Mouse (Mus musculus) midbrain, embryonic 14.5 days (tissue): ENCODE measurements at regions not wholly inside any gene's neighbourhood (a gene's known extent, or its start where the extent isn't known, plus 50 kb on each side); places are given as distances from the start of the nearest gene placed in this dataset.

Experiments
- ATAC-seq: fragments of 200-750 bp; cut with Nextera tagmentation; 2 replicates; pipeline ENCODE4 v1.8.0; 2017; ENCODE audit warnings: moderate number of reproducible peaks, moderate library complexity; ENCODE audit not compliant: low FRiP score, low TSS enrichment
- DNase-seq: peaks from one replicate; pipeline ENCODE4 v3.0.0-alpha.2; 2015
- H3K27ac ChIP-seq: fragments of 300-500 bp; sonication (generic); replicated peaks from 2 replicates; pipeline ENCODE4 v1.5.1; 2014; ENCODE audit warnings: mild to moderate bottlenecking, low read depth, low read length, moderate library complexity
- H3K27me3 ChIP-seq: fragments of 300-500 bp; sonication (generic); 2 replicates; pipeline ENCODE4 v1.6.1; 2014; ENCODE audit warnings: low read length, control low read depth, mixed read lengths; ENCODE audit not compliant: control insufficient read depth, insufficient read depth
- H3K36me3 ChIP-seq: fragments of 300-500 bp; sonication (generic); 2 replicates; pipeline ENCODE4 v1.6.1; 2014; ENCODE audit warnings: low read length, control low read depth; ENCODE audit not compliant: control insufficient read depth, insufficient read depth
- H3K4me1 ChIP-seq: fragments of 300-500 bp; sonication (generic); 2 replicates; pipeline ENCODE4 v1.6.1; 2014; ENCODE audit warnings: mild to moderate bottlenecking, antibody characterized with exemption, low read length, control low read depth; ENCODE audit not compliant: control insufficient read depth, insufficient read depth
- H3K4me2 ChIP-seq: fragments of 300-500 bp; sonication (generic); 2 replicates; pipeline ENCODE4 v1.6.1; 2014; ENCODE audit warnings: mild to moderate bottlenecking, low read length, moderate library complexity
- H3K4me3 ChIP-seq: fragments of 300-500 bp; sonication (generic); replicated peaks from 2 replicates; pipeline ENCODE4 v1.5.1; 2014; ENCODE audit warnings: low read depth, low read length
- H3K9ac ChIP-seq: fragments of 300-500 bp; sonication (generic); replicated peaks from 2 replicates; pipeline ENCODE4 v1.6.1; 2014; ENCODE audit warnings: mild to moderate bottlenecking, low read length, moderate library complexity
- H3K9me3 ChIP-seq: fragments of 300-500 bp; sonication (generic); 2 replicates; pipeline ENCODE4 v1.6.1; 2016; ENCODE audit warnings: low read length, control low read depth, mixed read lengths; ENCODE audit not compliant: control insufficient read depth
- WGBS: fragments of 180-500 bp; shearing (Covaris S2); extraction: QIAGEN DNeasy Blood & Tissue Kit; methylation state at CpG from one replicate; pipeline ENCODE4 v1.1.7; 2014; 5-methylcytosine and 5-hydroxymethylcytosine counted together

DNA sequence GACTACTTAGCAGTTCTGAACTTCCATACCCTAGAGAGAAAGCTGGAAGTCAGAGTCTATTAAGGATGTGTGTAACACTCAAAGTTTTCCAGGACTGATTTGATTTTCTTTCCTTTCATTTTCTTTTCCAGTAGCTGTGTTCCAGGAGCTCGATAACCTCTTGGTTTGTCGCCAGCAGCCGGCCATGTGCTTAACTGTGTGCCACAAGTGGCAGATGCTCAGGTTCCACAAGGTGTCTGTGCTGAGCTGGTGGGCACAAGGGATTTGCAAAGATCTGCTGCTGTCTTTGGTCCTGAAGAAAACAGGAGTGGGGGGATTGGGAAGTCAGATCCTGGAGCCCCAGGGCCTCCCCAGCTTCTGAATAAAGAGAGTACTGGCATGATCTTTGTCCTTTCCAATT lies 136.0 kb downstream of the 3110018I06Rik start:
- DNase-seq (no peak), ATAC-seq (no peak)
- Histone ChIP-seq H3K36me3 (no peaks in the 10 kb centered on the region), H3K27ac (no peak overlapping the region), H3K9ac (no peak overlapping the region), H3K4me2 (no peak overlapping the region), H3K4me1 (0 out of 2 replicates have a peak, but pooled peaks cover 3% of the 10 kb centered on the region), H3K27me3 (no peaks in the 10 kb centered on the region), H3K9me3 (no peaks in the 10 kb centered on the region), H3K4me3 (no peak overlapping the region)
- 70% methylated on average over 3 of the region's 3 CpGs for WGBS

DNA sequence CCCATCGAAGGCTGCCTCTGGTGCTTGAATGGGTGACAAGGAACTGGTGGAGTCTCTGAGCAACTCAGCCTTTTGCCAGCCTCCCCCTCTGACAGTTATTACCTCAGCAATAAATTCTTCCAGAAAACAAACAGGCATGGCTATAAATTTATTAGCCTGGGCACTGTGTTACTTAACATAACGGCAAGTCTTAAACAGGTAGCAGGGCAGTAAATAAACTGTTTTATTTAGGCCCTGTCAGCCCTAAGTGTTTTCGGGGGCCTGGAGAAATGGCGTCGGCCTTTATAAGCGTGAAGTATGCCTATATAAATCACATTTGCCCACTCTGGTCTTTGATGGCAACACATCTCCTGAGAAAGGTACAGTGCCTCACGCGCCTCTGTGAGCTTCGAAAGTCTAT lies 159.6 kb downstream of the 3110018I06Rik start:
- no peaks in the 10 kb centered on the region for H3K27me3 ChIP-seq
- H3K9me3 ChIP-seq: no peaks in the 10 kb centered on the region
- 93% methylated on average over 9 of the region's 9 CpGs for WGBS
- no peak overlapping the region for H3K27ac ChIP-seq
- H3K9ac ChIP-seq: no peak overlapping the region
- DNase-seq (no peak), ATAC-seq (no peak)
- no peak overlapping the region for H3K4me2 ChIP-seq
- H3K4me3 ChIP-seq: no peak overlapping the region
- H3K36me3 ChIP-seq: no peaks in the 10 kb centered on the region
- H3K4me1 ChIP-seq: no peaks in the 10 kb centered on the region

DNA sequence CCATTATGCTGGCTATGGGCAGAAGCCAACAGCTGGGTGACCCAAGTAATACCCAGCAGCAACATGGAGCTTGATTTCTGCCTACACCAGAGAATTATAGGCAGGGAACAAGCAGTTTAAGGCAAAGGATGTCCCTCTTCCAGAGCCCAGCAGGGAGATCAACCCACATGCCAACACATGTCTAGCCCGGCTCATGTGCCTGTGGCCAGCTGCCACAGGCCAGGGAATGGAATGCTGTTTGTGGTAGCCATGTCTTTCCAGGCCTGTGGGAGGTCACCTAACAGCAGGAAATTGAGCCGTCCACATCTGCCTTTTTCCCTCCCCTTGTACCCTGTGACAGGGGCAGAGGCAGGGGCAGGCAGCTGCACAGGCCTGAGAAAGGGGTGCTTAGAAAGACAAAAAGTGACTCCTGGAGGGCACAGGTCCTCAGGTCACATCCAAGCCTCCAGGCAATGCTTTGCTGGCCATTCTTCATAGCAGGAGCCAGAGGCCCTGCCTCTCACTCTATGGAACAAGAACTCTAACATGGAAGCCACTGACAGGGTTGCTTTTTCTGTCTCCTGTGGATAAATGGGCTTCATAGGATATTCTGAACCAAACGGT lies 163.8 kb downstream of the 3110018I06Rik start:
- no peaks in the 10 kb centered on the region for H3K9me3 ChIP-seq
- no peak for ATAC-seq
- no peaks in the 10 kb centered on the region for H3K36me3 ChIP-seq
- no peaks in the 10 kb centered on the region for H3K4me1 ChIP-seq
- no peak overlapping the region for H3K4me2 ChIP-seq
- no peak overlapping the region for H3K4me3 ChIP-seq
- no peak overlapping the region for H3K9ac ChIP-seq
- no peak for DNase-seq
- H3K27me3 ChIP-seq: no peaks in the 10 kb centered on the region
- 42% methylated on average over 3 of the region's 3 CpGs for WGBS
- no peak overlapping the region for H3K27ac ChIP-seq

DNA sequence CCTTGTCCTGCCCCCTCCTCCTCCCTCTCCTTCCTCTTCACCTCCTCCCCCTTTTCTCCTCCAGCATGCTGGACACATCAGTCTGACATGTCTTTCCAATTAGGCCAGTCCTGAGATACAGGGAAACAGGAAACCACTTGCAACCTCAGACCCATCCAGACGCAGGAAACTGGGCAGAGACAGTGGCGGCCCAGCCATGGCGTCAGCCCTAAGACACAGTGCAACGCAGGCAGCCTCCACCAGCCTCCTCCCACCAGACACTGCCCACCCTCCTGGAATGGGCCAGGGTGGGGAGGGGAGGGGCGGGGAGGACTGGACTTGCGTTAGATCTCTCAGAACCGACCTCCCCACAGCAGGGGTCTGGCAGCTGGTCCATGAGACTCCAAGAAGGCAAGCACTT lies 164.7 kb downstream of the 3110018I06Rik start:
- no peak for ATAC-seq
- 41% methylated on average over 7 of the region's 7 CpGs for WGBS
- H3K4me2 ChIP-seq: no peak overlapping the region

DNA sequence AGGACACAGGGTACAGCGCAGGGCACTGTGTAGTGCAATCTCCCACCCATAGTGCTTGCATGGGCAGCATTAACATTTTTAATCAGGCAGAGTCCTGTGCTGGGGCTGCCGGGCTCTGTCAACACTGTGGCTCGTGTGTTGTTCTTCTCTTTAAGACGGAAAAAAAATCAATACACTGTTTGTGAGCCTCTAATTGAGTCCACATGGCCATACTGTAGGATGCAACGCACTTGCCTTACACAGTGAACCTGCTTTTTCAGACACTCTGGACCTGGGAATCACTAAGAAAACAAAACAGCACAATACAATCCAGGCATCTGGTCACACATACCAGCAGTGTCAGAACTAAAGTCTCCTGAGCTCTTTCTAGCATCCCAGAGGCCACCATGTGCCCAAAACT lies 168.4 kb downstream of the 3110018I06Rik start:
- WGBS: 54% methylated on average over 5 of the region's 5 CpGs
- Histone ChIP-seq H3K9me3 (no peaks in the 10 kb centered on the region), H3K4me2 (no peak overlapping the region), H3K36me3 (no peaks in the 10 kb centered on the region), H3K27me3 (no peaks in the 10 kb centered on the region), H3K27ac (no peak overlapping the region), H3K4me1 (0 out of 2 replicates have a peak, but pooled peaks cover 5% of the 10 kb centered on the region), H3K9ac (no peak overlapping the region), H3K4me3 (no peak overlapping the region)
- DNase-seq (peak; percentile 13), ATAC-seq (no peak)

More for the DNA sequence above, 164.7 kb downstream of the 3110018I06Rik start:
- Histone ChIP-seq H3K4me3 (no peak overlapping the region), H3K9ac (no peak overlapping the region), H3K9me3 (no peaks in the 10 kb centered on the region), H3K4me1 (0 out of 2 replicates have a peak, but pooled peaks cover 1% of the 10 kb centered on the region), H3K27ac (no peak overlapping the region), H3K36me3 (no peaks in the 10 kb centered on the region), H3K27me3 (no peaks in the 10 kb centered on the region)
- DNase-seq: no peak

DNA sequence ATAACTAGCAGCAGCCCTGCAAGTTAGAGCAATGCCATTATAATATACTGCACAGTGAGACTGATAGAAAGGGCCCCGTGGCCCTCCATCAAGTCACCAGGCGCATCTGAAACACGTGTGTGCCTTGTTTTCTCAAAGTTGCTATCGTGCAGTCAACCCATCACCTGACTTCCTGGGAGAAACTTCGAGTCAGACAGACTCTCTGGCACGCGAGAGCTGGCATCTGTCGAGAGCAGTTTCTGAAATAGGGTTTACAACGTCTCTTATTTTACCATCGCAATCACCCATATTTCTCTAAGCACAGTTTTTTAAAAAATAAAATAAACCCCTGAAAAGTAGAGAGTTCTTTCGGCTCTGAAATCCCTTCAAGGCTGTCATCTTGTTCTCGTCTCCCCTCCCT lies 169.8 kb downstream of the 3110018I06Rik start:
- Histone ChIP-seq H3K4me1 (0 out of 2 replicates have a peak, but pooled peaks cover 5% of the 10 kb centered on the region), H3K9ac (no peak overlapping the region), H3K4me2 (0 out of 2 replicates have a peak overlapping the region, but pooled peaks have one; percentile 17), H3K27ac (no peak overlapping the region), H3K27me3 (no peaks in the 10 kb centered on the region), H3K4me3 (no peak overlapping the region), H3K9me3 (no peaks in the 10 kb centered on the region), H3K36me3 (no peaks in the 10 kb centered on the region)
- DNase-seq (peak; percentile 11), ATAC-seq (no peak)
- 66% methylated on average over 12 of the region's 12 CpGs for WGBS

DNA sequence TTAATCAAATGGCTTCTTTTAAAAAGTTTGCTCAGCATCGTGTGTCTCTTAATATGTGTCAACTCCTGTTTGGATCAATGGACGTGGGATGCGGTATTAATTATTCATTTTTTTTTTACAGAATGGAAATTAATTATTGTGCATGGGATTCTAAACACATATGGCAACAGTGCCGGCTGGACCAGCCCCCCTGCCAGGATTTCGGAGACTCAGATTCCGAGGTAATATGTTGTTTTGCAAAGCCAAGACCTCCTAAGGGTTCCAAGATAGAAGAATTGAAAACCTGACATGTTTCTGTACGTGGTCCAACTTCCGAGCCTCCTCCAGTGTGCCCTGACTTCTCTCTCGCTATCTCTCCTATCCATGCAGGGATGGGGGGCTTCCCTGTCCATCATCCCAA lies 170.4 kb downstream of the 3110018I06Rik start:
- H3K27me3 ChIP-seq: no peaks in the 10 kb centered on the region
- no peak for ATAC-seq
- peak; percentile 38 for DNase-seq
- 25% methylated on average over 9 of the region's 9 CpGs for WGBS
- no peaks in the 10 kb centered on the region for H3K36me3 ChIP-seq
- no peak overlapping the region for H3K4me3 ChIP-seq
- H3K4me1 ChIP-seq: 0 out of 2 replicates have a peak, but pooled peaks cover 5% of the 10 kb centered on the region
- no peak overlapping the region for H3K9ac ChIP-seq
- H3K4me2 ChIP-seq: no peak overlapping the region
- no peak overlapping the region for H3K27ac ChIP-seq
- H3K9me3 ChIP-seq: no peaks in the 10 kb centered on the region

DNA sequence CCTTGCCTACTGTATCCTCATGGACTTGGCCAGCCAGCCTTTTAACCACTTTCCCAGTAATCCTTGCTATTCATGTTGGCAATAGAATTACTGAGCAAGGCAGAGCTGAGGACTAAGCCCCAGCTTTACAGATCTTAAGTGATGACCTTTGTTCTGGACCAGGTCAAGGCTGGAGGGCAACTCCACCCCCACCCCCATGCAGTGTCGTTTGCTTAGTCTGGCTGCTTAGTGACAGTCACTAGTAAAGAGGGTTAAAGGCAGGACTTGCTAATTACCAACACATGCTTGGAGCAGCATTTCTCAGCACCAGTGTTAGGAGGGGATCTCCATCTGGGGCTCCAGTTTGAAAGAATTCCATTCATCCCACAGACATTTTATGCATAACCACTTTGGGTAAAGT lies 174.2 kb downstream of the 3110018I06Rik start:
- Histone ChIP-seq H3K27me3 (no peaks in the 10 kb centered on the region), H3K9ac (no peak overlapping the region), H3K36me3 (no peaks in the 10 kb centered on the region), H3K4me2 (no peak overlapping the region), H3K27ac (no peak overlapping the region), H3K4me1 (0 out of 2 replicates have a peak, but pooled peaks cover 5% of the 10 kb centered on the region), H3K9me3 (no peaks in the 10 kb centered on the region), H3K4me3 (no peak overlapping the region)
- DNase-seq: no peak
- 3% methylated on average over 1 of the region's 1 CpGs for WGBS
- no peak for ATAC-seq

DNA sequence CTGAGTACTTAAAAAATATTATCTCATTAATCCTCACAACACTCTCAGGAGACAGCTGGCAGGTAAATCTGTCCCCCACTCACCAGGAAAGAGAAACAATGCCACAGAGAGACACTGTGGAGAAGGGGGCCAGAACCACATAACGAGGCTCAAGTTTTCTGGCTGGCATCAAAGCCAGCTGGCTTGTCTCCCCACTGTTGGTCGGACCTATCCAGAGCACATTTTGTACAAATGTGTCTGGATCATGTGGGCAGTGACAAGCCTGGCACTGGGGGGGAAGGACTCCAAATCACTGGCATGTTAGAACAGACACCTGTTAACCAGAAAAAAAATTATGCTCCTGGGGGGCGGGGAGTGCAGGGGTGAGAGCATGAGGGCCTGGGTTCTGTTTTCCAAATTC lies 179.4 kb downstream of the 3110018I06Rik start:
- H3K36me3 ChIP-seq: no peaks in the 10 kb centered on the region
- H3K27ac ChIP-seq: no peak overlapping the region
- 86% methylated on average over 3 of the region's 3 CpGs for WGBS
- DNase-seq (no peak), ATAC-seq (no peak)
- no peaks in the 10 kb centered on the region for H3K4me1 ChIP-seq
- H3K4me3 ChIP-seq: no peak overlapping the region
- no peaks in the 10 kb centered on the region for H3K27me3 ChIP-seq
- H3K9ac ChIP-seq: no peak overlapping the region
- H3K4me2 ChIP-seq: no peak overlapping the region
- no peaks in the 10 kb centered on the region for H3K9me3 ChIP-seq
